Mouse (Mus musculus): ENCODE data around the gene Brox.

DNA sequence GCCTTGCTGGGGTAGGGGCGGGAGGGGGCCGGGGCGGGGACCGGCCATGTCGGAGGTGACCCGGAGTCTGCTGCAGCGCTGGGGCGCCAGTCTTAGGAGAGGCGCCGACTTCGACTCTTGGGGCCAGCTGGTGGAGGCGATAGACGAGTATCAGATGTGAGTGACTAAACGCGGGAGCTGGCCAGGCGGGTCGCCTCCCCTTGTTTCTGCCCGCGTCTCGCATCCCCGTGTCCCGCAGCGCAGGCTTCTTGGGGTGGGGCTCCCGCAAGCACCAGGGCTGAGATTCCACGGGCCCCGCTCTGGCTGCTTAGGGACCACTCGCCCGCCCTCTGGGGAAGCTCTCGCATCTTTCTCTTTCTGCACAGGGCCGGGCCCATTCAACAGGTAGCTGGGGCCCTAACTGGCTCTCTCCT, 410 bp upstream of the Brox start:
- TF ChIP-seq POLR2A (IDR thresholded peaks at IDR 0.05; ENCODE audit: control insufficient read depth, low read depth, low read length) (no peak), CTCF (IDR thresholded peaks at IDR 0.05; ENCODE audit: control insufficient read depth, insufficient read depth, insufficient replicate concordance, low read depth, low read length) (no peak)

Data from testis, adult 2 months (tissue).